Mouse (Mus musculus) frontal cortex, adult 2 months (tissue): ENCODE data around the gene Atp6v0a2. TPM values are rescaled to one million over a fixed set of nuclear protein-coding genes. Genes with fewer than 3 reads are reported as not detected.

Experiments used
- polyA plus RNA-seq: library from polyadenylated mRNA; depleted of rRNA; stranded (reverse); fragments of >200 nt; gene quantifications from 2 replicates; pipeline ENCODE4 v1.2.3, GENCODE M21; 2012; rRNA removed

The Atp6v0a2 gene
- polyA plus RNA-seq, 1 experiment = 44.4 TPM

Other genes starting within 250 kb of the Atp6v0a2 start
- gene Sbno1, start 202.6 kb upstream of the Atp6v0a2 start, polyA plus RNA-seq = 57.7 and 59.5 TPM in 2 replicates
- gene Kmt5a, start 188.6 kb upstream of the Atp6v0a2 start, polyA plus RNA-seq = 41.8 and 54.3 TPM in 2 replicates
- gene Rilpl2, start 150.2 kb upstream of the Atp6v0a2 start, polyA plus RNA-seq = 24.5 and 25.9 TPM in 2 replicates
- gene Snrnp35, start 145.4 kb upstream of the Atp6v0a2 start, polyA plus RNA-seq = 9.6 and 11.8 TPM in 2 replicates
- gene Rilpl1, start 97.2 kb upstream of the Atp6v0a2 start, polyA plus RNA-seq = 44.7 and 51.7 TPM in 2 replicates
- gene Tmed2, start 87.9 kb upstream of the Atp6v0a2 start, polyA plus RNA-seq = 108 and 133 TPM in 2 replicates
- 38.2 and 38.3 TPM in 2 replicates for gene Ddx55, start 75.7 kb upstream of the Atp6v0a2 start, polyA plus RNA-seq
- gene Eif2b1, start 49.4 kb upstream of the Atp6v0a2 start, polyA plus RNA-seq = 31.1 and 32.2 TPM in 2 replicates
- 50.6 and 56.4 TPM in 2 replicates for gene Gtf2h3, start 49.4 kb upstream of the Atp6v0a2 start, polyA plus RNA-seq
- 0.26 and 0.38 TPM in 2 replicates for gene Dnah10, start 96.5 kb downstream of the Atp6v0a2 start, polyA plus RNA-seq
- 74.4 and 87.7 TPM in 2 replicates for gene Ccdc92, start 233.8 kb downstream of the Atp6v0a2 start, polyA plus RNA-seq
- gene Zfp664, start 234.1 kb downstream of the Atp6v0a2 start, polyA plus RNA-seq = 69.2 and 71.4 TPM in 2 replicates